Mouse (Mus musculus) spleen, adult 2 months (tissue): ENCODE measurements at regions not wholly inside any gene's neighbourhood (a gene's known extent, or its start where the extent isn't known, plus 50 kb on each side); places are given as distances from the start of the nearest gene placed in this dataset.

Source experiments
- DNase-seq, 2 experiments: peaks; one replicate each; pipeline versions ENCODE4 v3.0.0 to v3.0.0-alpha.2; 2012 to 2021; ENCODE audit warnings: low spot score in 2 of 2, low read depth in 1 of 2
- H3K27ac ChIP-seq: fragments of 200-500 bp; 2 replicates; pipeline ENCODE4 v1.5.1; 2012; ENCODE audit warnings: low read length, inconsistent platforms; ENCODE audit not compliant: insufficient read depth
- H3K27me3 ChIP-seq: fragments of 200-500 bp; 2 replicates; pipeline ENCODE4 v1.6.1; 2012; ENCODE audit warnings: mild to moderate bottlenecking, moderate library complexity, low read length, inconsistent platforms; ENCODE audit not compliant: control insufficient read depth, insufficient read depth
- H3K36me3 ChIP-seq: fragments of 200-500 bp; 2 replicates; pipeline ENCODE4 v1.6.1; 2012; ENCODE audit warnings: mild to moderate bottlenecking, low read length, inconsistent platforms; ENCODE audit not compliant: control insufficient read depth, insufficient read depth
- H3K4me1 ChIP-seq: fragments of 200-500 bp; 2 replicates; pipeline ENCODE4 v1.6.1; 2011; ENCODE audit warnings: inconsistent platforms; ENCODE audit not compliant: control insufficient read depth, insufficient read depth, insufficient read length
- H3K4me3 ChIP-seq: fragments of 200-500 bp; 2 replicates; pipeline ENCODE4 v1.5.1; 2011; ENCODE audit warnings: mild to moderate bottlenecking, inconsistent platforms; ENCODE audit not compliant: insufficient read depth, insufficient read length; ENCODE audit errors: extremely low read depth
- CTCF ChIP-seq: fragments of 200-500 bp; IDR thresholded peaks from 2 replicates; pipeline ENCODE4 v1.5.1; 2011; ENCODE audit warnings: mild to moderate bottlenecking, inconsistent platforms; ENCODE audit not compliant: insufficient read depth, insufficient read length, insufficient replicate concordance; ENCODE audit errors: extremely low read depth
- POLR2A ChIP-seq: fragments of 200-500 bp; IDR thresholded peaks from 2 replicates; pipeline ENCODE4 v1.6.1; 2011; ENCODE audit warnings: low read depth, low read length, inconsistent platforms
- WGBS: fragments of 180-500 bp; shearing (Covaris S2); methylation state at CpG from one replicate; pipeline ENCODE4 v1.1.7; 2018; 5-methylcytosine and 5-hydroxymethylcytosine counted together

GRCm38 (mm10) chr6:139391307-139391706 is 110.5 kb downstream of the Rergl start:
- Histone ChIP-seq H3K27me3 (no peaks in the 10 kb centered on the region), H3K4me1 (no peaks in the 10 kb centered on the region), H3K27ac (no peak overlapping the region), H3K36me3 (no peaks in the 10 kb centered on the region), H3K4me3 (no peak overlapping the region)
- DNase-seq = no peak
- TF ChIP-seq POLR2A = no peak
- TF ChIP-seq CTCF = no peak
- WGBS = 18% methylated on average over 13 of the region's 13 CpGs

GRCm38 (mm10) chr6:139350939-139351338 is 150.8 kb downstream of the Rergl start:
- H3K27ac ChIP-seq = no peak overlapping the region
- no peak for TF ChIP-seq CTCF
- TF ChIP-seq POLR2A = no peak
- no peaks in the 10 kb centered on the region for H3K4me1 ChIP-seq
- no peaks in the 10 kb centered on the region for H3K27me3 ChIP-seq
- no peak for DNase-seq
- no peak overlapping the region for H3K4me3 ChIP-seq
- 89% methylated on average over 2 of the region's 2 CpGs for WGBS
- H3K36me3 ChIP-seq = no peaks in the 10 kb centered on the region

GRCm38 (mm10) chr6:139325226-139325625 is 176.6 kb downstream of the Rergl start:
- TF ChIP-seq POLR2A = no peak
- no peak for TF ChIP-seq CTCF

GRCm38 (mm10) chr6:139307651-139308050 is 194.1 kb downstream of the Rergl start:
- no peak overlapping the region for H3K4me3 ChIP-seq
- no peaks in the 10 kb centered on the region for H3K27me3 ChIP-seq
- TF ChIP-seq POLR2A (no peak), CTCF (no peak)
- WGBS = 71% methylated on average over 5 of the region's 5 CpGs
- no peaks in the 10 kb centered on the region for H3K4me1 ChIP-seq
- DNase-seq = no peak
- H3K36me3 ChIP-seq = no peaks in the 10 kb centered on the region
- no peak overlapping the region for H3K27ac ChIP-seq

More at GRCm38 (mm10) chr6:139325226-139325625, 176.6 kb downstream of the Rergl start:
- H3K27ac ChIP-seq = no peak overlapping the region
- no peak overlapping the region for H3K4me3 ChIP-seq
- no peaks in the 10 kb centered on the region for H3K4me1 ChIP-seq
- no peak for DNase-seq
- WGBS = 86% methylated on average over 7 of the region's 7 CpGs
- H3K27me3 ChIP-seq = no peaks in the 10 kb centered on the region
- H3K36me3 ChIP-seq = no peaks in the 10 kb centered on the region

GRCm38 (mm10) chr6:139304306-139304705 is 197.5 kb downstream of the Rergl start:
- Histone ChIP-seq H3K27ac (no peak overlapping the region), H3K36me3 (no peaks in the 10 kb centered on the region), H3K4me1 (no peaks in the 10 kb centered on the region), H3K4me3 (no peak overlapping the region), H3K27me3 (no peaks in the 10 kb centered on the region)
- no peak for DNase-seq
- TF ChIP-seq POLR2A (no peak), CTCF (no peak)
- WGBS = 85% methylated on average over 2 of the region's 2 CpGs

GRCm38 (mm10) chr6:139295701-139296100 is 206.1 kb downstream of the Rergl start:
- H3K36me3 ChIP-seq = no peaks in the 10 kb centered on the region
- no peak overlapping the region for H3K4me3 ChIP-seq
- H3K4me1 ChIP-seq = no peaks in the 10 kb centered on the region
- H3K27ac ChIP-seq = no peak overlapping the region
- TF ChIP-seq CTCF (no peak), POLR2A (no peak)
- H3K27me3 ChIP-seq = no peaks in the 10 kb centered on the region
- 76% methylated on average over 2 of the region's 2 CpGs for WGBS
- DNase-seq = no peak

GRCm38 (mm10) chr6:139279093-139279492 is 222.7 kb downstream of the Rergl start:
- no peaks in the 10 kb centered on the region for H3K36me3 ChIP-seq
- 94% methylated on average over 4 of the region's 4 CpGs for WGBS
- TF ChIP-seq POLR2A = no peak
- no peak for TF ChIP-seq CTCF
- no peak overlapping the region for H3K27ac ChIP-seq
- DNase-seq = no peak
- H3K4me1 ChIP-seq = no peaks in the 10 kb centered on the region
- no peak overlapping the region for H3K4me3 ChIP-seq
- no peaks in the 10 kb centered on the region for H3K27me3 ChIP-seq
